In the genomic region with DNA sequence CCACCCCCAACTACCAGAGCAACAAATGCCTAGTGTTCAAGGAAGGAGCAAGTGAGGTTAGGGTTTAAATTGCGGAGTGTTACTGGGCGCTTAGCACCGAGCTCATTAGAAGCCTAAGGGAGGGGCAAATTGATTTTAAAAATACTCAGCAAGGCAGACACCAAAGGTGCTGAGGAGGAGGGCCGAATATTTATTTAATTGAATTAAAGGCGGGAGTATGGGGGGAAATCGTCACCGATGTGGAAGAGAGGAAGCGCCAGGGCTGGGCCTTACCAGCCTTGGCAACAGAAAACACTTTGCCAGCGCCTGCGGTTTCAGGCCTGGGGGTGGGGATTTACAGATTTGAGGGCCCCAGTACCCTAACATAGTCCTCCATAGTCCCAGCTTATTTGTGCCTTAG, we compare ENCODE assay signal across 8 mouse cellular contexts. TPM values are rescaled to one million over a fixed set of nuclear protein-coding genes. Genes with fewer than 3 reads are reported as not detected.
DNase-seq lines count a peak whose midpoint lies in the region; ATAC-seq and TF ChIP-seq lines count a peak whose summit lies in the region.

No protein-coding gene starts in this region.

- peak overlapping the region; percentile 94 for H3K27ac ChIP-seq in forebrain, embryonic 14.5 days (ENCODE audit: low read depth, low read length)
- peak overlapping the region; percentile 95 for H3K27ac ChIP-seq in kidney, postnatal 0 days

- DNase-seq in left cerebral cortex, adult 11 months (ENCODE audit: low spot score) = peak; percentile 15
- DNase-seq in left cerebral cortex, adult 9 months (ENCODE audit: low spot score in 2 of 2) = no peak
- DNase-seq in c-Kit-positive CD71-negative TER-119-negative erythroid progenitor cells, embryonic 14.5 days (ENCODE audit: low read depth) = peak; percentile 22
- DNase-seq in forebrain, embryonic 14.5 days (ENCODE audit: low spot score) = peak; percentile 51
- peak; percentile 16 for DNase-seq in kidney, postnatal 0 days (ENCODE audit: low spot score)
- peak; percentile 11 to 19 for DNase-seq in lung, postnatal 4 days
- peak; percentile 6 to 7 for DNase-seq in right cerebral cortex, postnatal 36 days (ENCODE audit: low spot score in 2 of 2)

- H3K4me2 ChIP-seq in forebrain, embryonic 14.5 days (ENCODE audit: low read length) = peak overlapping the region; percentile 59
- peak overlapping the region; percentile 55 for H3K4me2 ChIP-seq in kidney, postnatal 0 days (ENCODE audit: low read length)

- no peaks in the 10 kb centered on the region for H3K36me3 ChIP-seq in forebrain, embryonic 14.5 days (ENCODE audit: control insufficient read depth, insufficient read depth, low read length)
- no peaks in the 10 kb centered on the region for H3K36me3 ChIP-seq in kidney, postnatal 0 days (ENCODE audit: insufficient read depth, low read length)

- H3K27me3 ChIP-seq in forebrain, embryonic 14.5 days (replicated peaks; ENCODE audit: control insufficient read depth, insufficient read depth, low read length) = no peaks in the 10 kb centered on the region
- H3K27me3 ChIP-seq in kidney, postnatal 0 days (ENCODE audit: insufficient read depth, low read length) = no peaks in the 10 kb centered on the region

- ATAC-seq in forebrain, embryonic 14.5 days = peak; percentile 38
- no peak for ATAC-seq in kidney, postnatal 0 days (replicated peaks; ENCODE audit: low FRiP score, low read depth)
- ATAC-seq in monocyte, adult 5-6 weeks (replicated peaks; ENCODE audit: insufficient number of reproducible peaks, low FRiP score, low TSS enrichment, poor library complexity, severe bottlenecking) = no peak

- no peak for TF ChIP-seq CTCF in kidney, postnatal 0 days (IDR thresholded peaks at IDR 0.05; ENCODE audit: low read depth)

- no peaks in the 10 kb centered on the region; the same call in 1 of the 2 replicates for H3K4me1 ChIP-seq in forebrain, embryonic 14.5 days (ENCODE audit: control insufficient read depth, insufficient read depth, low read length)
- 0 out of 2 replicates have a peak, but pooled peaks cover 3% of the 10 kb centered on the region for H3K4me1 ChIP-seq in kidney, postnatal 0 days (replicated peaks; ENCODE audit: insufficient read depth, low read length)

- peak overlapping the region; percentile 84; the same call in 1 of the 2 replicates for H3K9ac ChIP-seq in forebrain, embryonic 14.5 days (ENCODE audit: low read length)
- no peak overlapping the region for H3K9ac ChIP-seq in kidney, postnatal 0 days (ENCODE audit: low read depth, low read length)

- WGBS in forebrain, embryonic 14.5 days = 30% methylated on average over 10 of the region's 10 CpGs
- 19% methylated on average over 10 of the region's 10 CpGs for WGBS in kidney, postnatal 0 days

- H3K4me3 ChIP-seq in forebrain, embryonic 14.5 days (ENCODE audit: low read depth, low read length) = peak overlapping the region; percentile 58; the same call in 1 of the 2 replicates
- H3K4me3 ChIP-seq in kidney, postnatal 0 days (replicated peaks; ENCODE audit: low read depth, low read length) = no peak overlapping the region

- H3K9me3 ChIP-seq in forebrain, embryonic 14.5 days (replicated peaks; ENCODE audit: control insufficient read depth, low read length) = no peaks in the 10 kb centered on the region
- H3K9me3 ChIP-seq in kidney, postnatal 0 days (replicated peaks; ENCODE audit: low read length) = no peaks in the 10 kb centered on the region

RNA-seq across cellular contexts. Expression of gene Tbl1x, which starts 1.0 kb away (rescaled TPM):
- 46.2 and 49.9 TPM in 2 replicates for polyA plus RNA-seq in forebrain, embryonic 14.5 days (2014; fragmentation: Nextera tagmentation; extraction: Ambion mirVana)
- 46.9 and 53.9 TPM in 2 replicates for polyA plus RNA-seq in kidney, postnatal 0 days (2015; fragmentation: Nextera tagmentation; extraction: Ambion mirVana)
- 18.1 to 37.7 TPM (median 20.4 TPM) in 3 replicates for total RNA-seq in monocyte, adult 5-6 weeks (2017)

Comparison
In these comparisons a context has a peak if more than half of its experiments do, and no peak if none do; other contexts are left out.
1. DNase-seq: peak in left cerebral cortex, adult 11 months (single experiment), c-Kit-positive CD71-negative TER-119-negative erythroid progenitor cells, embryonic 14.5 days (single experiment), forebrain, embryonic 14.5 days (single experiment), kidney, postnatal 0 days (single experiment), lung, postnatal 4 days (2 of 2) and right cerebral cortex, postnatal 36 days (2 of 2); none in left cerebral cortex, adult 9 months (0 of 2).